In the genomic region with DNA sequence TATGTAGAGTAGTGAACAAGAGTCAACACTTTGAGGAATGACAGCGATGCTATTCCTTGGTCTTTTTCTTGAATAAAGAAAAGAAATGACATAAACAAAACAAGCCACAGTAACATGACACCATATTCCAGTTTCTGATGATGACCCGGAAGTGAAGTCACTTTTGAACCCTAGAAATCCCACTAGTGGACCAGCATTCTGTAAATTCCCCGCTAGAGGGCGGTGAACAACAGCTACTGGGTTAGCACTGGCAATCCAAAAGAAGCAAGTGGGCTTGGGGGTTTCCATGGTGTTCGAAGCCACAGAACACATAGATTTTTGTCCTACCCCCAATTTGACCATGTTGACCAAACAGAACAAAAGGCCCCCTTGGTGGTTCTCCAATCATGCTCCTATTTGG, we compare ENCODE assay signal across 9 mouse cellular contexts.
DNase-seq lines count a peak whose midpoint lies in the region; ATAC-seq and TF ChIP-seq lines count a peak whose summit lies in the region.
"Had no signal": no experiment of that assay in that cellular context is flagged by ENCODE, and none has a peak within 500 bp of the region (broad histone marks: within the 10 kb centered on the region; RNA-seq: fewer than 3 reads in every experiment).

No protein-coding gene starts in this region.

- H3K27ac ChIP-seq in forebrain, postnatal 0 days (ENCODE audit: low read depth, low read length): no peak overlapping the region
- H3K27ac ChIP-seq in forebrain, embryonic 15.5 days (replicated peaks): no peak overlapping the region
- no peak overlapping the region for H3K27ac ChIP-seq in liver, postnatal 0 days (ENCODE audit: low read depth)
- H3K27ac ChIP-seq in spleen, adult 2 months (ENCODE audit: insufficient read depth, low read length): no peak overlapping the region
- H3K27ac ChIP-seq: limb, embryonic 15.5 days had no signal

- peak; percentile 79 for DNase-seq in forebrain, postnatal 0 days
- peak; percentile 83 to 84 for DNase-seq in B cell, adult 2 months
- peak; percentile 45 for DNase-seq in adrenal gland, adult 8-10 months
- DNase-seq in fibroblast of lung, adult 2 months (ENCODE audit: low read depth): peak; percentile 44
- peak; percentile 77 to 86 for DNase-seq in kidney, postnatal 25 days
- peak; percentile 70 for DNase-seq in liver, postnatal 0 days
- DNase-seq in spleen, adult 2 months (ENCODE audit: low read depth in 1 of 2, low spot score in 2 of 2): peak; percentile 63 to 64

- peak; percentile 85 for TF ChIP-seq CTCF in forebrain, postnatal 0 days (IDR thresholded peaks at IDR 0.05; ENCODE audit: low read depth)
- peak; percentile 86 for TF ChIP-seq CTCF in liver, postnatal 0 days (IDR thresholded peaks at IDR 0.05; ENCODE audit: low read depth)
- peak; percentile 53; the same call in 1 of the 2 replicates for TF ChIP-seq CTCF in spleen, adult 2 months (IDR thresholded peaks at IDR 0.05; ENCODE audit: extremely low read depth, insufficient read depth, insufficient read length, insufficient replicate concordance)

- H3K9ac ChIP-seq in forebrain, postnatal 0 days: no peak overlapping the region
- no peak overlapping the region for H3K9ac ChIP-seq in forebrain, embryonic 15.5 days (replicated peaks)
- H3K9ac ChIP-seq in liver, postnatal 0 days (replicated peaks): no peak overlapping the region
- H3K9ac ChIP-seq: limb, embryonic 15.5 days had no signal

- ATAC-seq in forebrain, postnatal 0 days: no peak
- no peak for ATAC-seq in forebrain, embryonic 15.5 days (replicated peaks)
- no peak for ATAC-seq in liver, postnatal 0 days

- H3K27me3 ChIP-seq in forebrain, postnatal 0 days (ENCODE audit: insufficient read depth, low read length): no peaks in the 10 kb centered on the region
- H3K27me3 ChIP-seq in forebrain, embryonic 15.5 days: no peaks in the 10 kb centered on the region
- no peaks in the 10 kb centered on the region for H3K27me3 ChIP-seq in liver, postnatal 0 days (ENCODE audit: insufficient read depth, low read length)
- H3K27me3 ChIP-seq in spleen, adult 2 months (ENCODE audit: control insufficient read depth, insufficient read depth, low read length): no peaks in the 10 kb centered on the region
- H3K27me3 ChIP-seq: limb, embryonic 15.5 days had no signal

- 0 out of 2 replicates have a peak, but pooled peaks have one; percentile 9 for TF ChIP-seq EP300 in liver, postnatal 0 days (IDR thresholded peaks at IDR 0.05; ENCODE audit: low read depth)

- WGBS in forebrain, postnatal 0 days: 38% methylated on average over 5 of the region's 5 CpGs
- WGBS in forebrain, embryonic 15.5 days: 36% methylated on average over 5 of the region's 5 CpGs
- WGBS in liver, postnatal 0 days (ENCODE audit: insufficient replicate concordance): 33% methylated on average over 5 of the region's 5 CpGs
- 30% methylated on average over 5 of the region's 5 CpGs for WGBS in spleen, adult 2 months

- no peak overlapping the region for H3K4me3 ChIP-seq in forebrain, postnatal 0 days (ENCODE audit: low read depth, low read length)
- no peak overlapping the region for H3K4me3 ChIP-seq in forebrain, embryonic 15.5 days
- no peak overlapping the region for H3K4me3 ChIP-seq in liver, postnatal 0 days (ENCODE audit: low read depth, low read length)
- H3K4me3 ChIP-seq in spleen, adult 2 months (ENCODE audit: extremely low read depth, insufficient read depth, insufficient read length): no peak overlapping the region
- H3K4me3 ChIP-seq: limb, embryonic 15.5 days had no signal

- H3K9me3 ChIP-seq in forebrain, postnatal 0 days (ENCODE audit: low read length): no peaks in the 10 kb centered on the region
- H3K9me3 ChIP-seq in forebrain, embryonic 15.5 days: no peaks in the 10 kb centered on the region
- no peaks in the 10 kb centered on the region for H3K9me3 ChIP-seq in liver, postnatal 0 days (ENCODE audit: low read length)
- H3K9me3 ChIP-seq: limb, embryonic 15.5 days had no signal

- H3K4me1 ChIP-seq in forebrain, postnatal 0 days (ENCODE audit: insufficient read depth): no peaks in the 10 kb centered on the region
- H3K4me1 ChIP-seq in forebrain, embryonic 15.5 days: peaks cover 9% of the 10 kb centered on the region
- H3K4me1 ChIP-seq in liver, postnatal 0 days (ENCODE audit: insufficient read depth): peaks cover 26% of the 10 kb centered on the region
- H3K4me1 ChIP-seq in spleen, adult 2 months (ENCODE audit: control insufficient read depth, insufficient read depth, insufficient read length): peaks cover 16% of the 10 kb centered on the region; the same call in 1 of the 2 replicates

- TF ChIP-seq POLR2A in spleen, adult 2 months (IDR thresholded peaks at IDR 0.05; ENCODE audit: low read depth, low read length): no peak

- no peak overlapping the region for H3K4me2 ChIP-seq in forebrain, postnatal 0 days (ENCODE audit: low read depth)
- no peak overlapping the region for H3K4me2 ChIP-seq in forebrain, embryonic 15.5 days (replicated peaks)
- H3K4me2 ChIP-seq in liver, postnatal 0 days (ENCODE audit: low read depth, low read length): no peak overlapping the region
- H3K4me2 ChIP-seq: limb, embryonic 15.5 days had no signal

- H3K36me3 ChIP-seq in forebrain, postnatal 0 days (ENCODE audit: insufficient read depth): no peaks in the 10 kb centered on the region
- no peaks in the 10 kb centered on the region for H3K36me3 ChIP-seq in forebrain, embryonic 15.5 days
- H3K36me3 ChIP-seq in liver, postnatal 0 days (replicated peaks; ENCODE audit: insufficient read depth, low read length): peaks cover 23% of the 10 kb centered on the region
- H3K36me3 ChIP-seq in spleen, adult 2 months (ENCODE audit: control insufficient read depth, insufficient read depth, low read length): peaks cover 35% of the 10 kb centered on the region
